Mouse (Mus musculus) testis, adult 2 months (tissue): ENCODE measurements at regions not wholly inside any gene's neighbourhood (a gene's known extent, or its start where the extent isn't known, plus 50 kb on each side); places are given as distances from the start of the nearest gene placed in this dataset.

ENCODE experiments used
- H3K27ac ChIP-seq: fragments of 200-500 bp; 2 replicates; pipeline ENCODE4 v1.5.1; 2012; ENCODE audit warnings: low read depth, low read length; ENCODE audit not compliant: control insufficient read depth, insufficient read depth
- H3K27me3 ChIP-seq: fragments of 200-500 bp; 2 replicates; pipeline ENCODE4 v1.6.1; 2012; ENCODE audit warnings: mild to moderate bottlenecking, low read length, moderate library complexity; ENCODE audit not compliant: control insufficient read depth, insufficient read depth
- H3K36me3 ChIP-seq: fragments of 200-500 bp; 2 replicates; pipeline ENCODE4 v1.6.1; 2012; ENCODE audit warnings: mild to moderate bottlenecking, low read length; ENCODE audit not compliant: control insufficient read depth, insufficient read depth
- H3K4me1 ChIP-seq: fragments of 200-500 bp; 2 replicates; pipeline ENCODE4 v1.6.1; 2012; ENCODE audit warnings: low read length; ENCODE audit not compliant: control insufficient read depth, insufficient read depth
- H3K4me3 ChIP-seq: fragments of 200-500 bp; 2 replicates; pipeline ENCODE4 v1.5.1; 2012; ENCODE audit warnings: low read depth, mild to moderate bottlenecking, low read length, moderate library complexity, mixed read lengths; ENCODE audit not compliant: control insufficient read depth
- CTCF ChIP-seq: fragments of 200-500 bp; IDR thresholded peaks from 2 replicates; pipeline ENCODE4 v1.5.1; 2012; ENCODE audit warnings: low read depth, mild to moderate bottlenecking, inconsistent platforms, low read length, moderate library complexity; ENCODE audit not compliant: control insufficient read depth, insufficient read depth, insufficient replicate concordance
- POLR2A ChIP-seq: fragments of 200-500 bp; IDR thresholded peaks from 2 replicates; pipeline ENCODE4 v1.6.1; 2012; ENCODE audit warnings: low read depth, mild to moderate bottlenecking, inconsistent platforms, low read length, moderate library complexity; ENCODE audit not compliant: control insufficient read depth

DNA sequence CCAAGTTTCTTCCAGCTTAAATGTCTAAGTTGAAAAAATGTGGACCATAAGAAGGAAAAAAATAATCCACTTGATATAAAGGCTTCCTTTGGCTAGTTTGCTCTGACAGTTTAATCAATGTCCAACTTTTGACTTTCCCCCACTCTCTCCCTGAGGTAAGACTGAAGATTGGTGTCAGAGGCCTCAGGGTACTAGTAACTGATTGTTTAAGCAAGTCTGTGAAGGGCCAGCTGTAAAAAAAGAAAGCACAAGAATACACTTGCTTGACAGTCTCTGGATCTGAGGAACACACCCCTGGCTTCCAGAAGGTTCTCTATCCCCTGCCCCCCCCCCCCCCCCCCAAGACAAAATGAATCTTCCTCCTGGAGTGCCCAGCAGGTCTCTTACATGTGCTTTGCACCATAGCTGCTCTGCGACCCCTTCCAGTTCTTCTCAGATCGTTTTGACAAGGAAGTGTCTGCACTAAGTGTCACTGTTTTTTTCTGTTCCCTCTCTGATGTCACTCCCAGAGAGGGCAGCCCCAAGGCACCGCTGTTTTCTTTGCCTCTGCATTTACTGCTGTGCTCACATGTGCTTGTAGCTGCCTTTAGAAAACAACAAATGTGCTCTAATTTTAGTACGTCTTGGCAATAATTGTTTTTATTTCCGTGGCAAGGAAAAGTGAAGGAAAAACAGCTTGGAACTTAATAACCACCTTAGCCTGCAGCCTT, 462.1 kb upstream of the Nr2f2 start:
- TF ChIP-seq POLR2A, result no peak
- no peak for TF ChIP-seq CTCF
- Histone ChIP-seq H3K4me3 (no peak overlapping the region), H3K36me3 (no peaks in the 10 kb centered on the region), H3K4me1 (no peaks in the 10 kb centered on the region), H3K27me3 (no peaks in the 10 kb centered on the region), H3K27ac (no peak overlapping the region)

DNA sequence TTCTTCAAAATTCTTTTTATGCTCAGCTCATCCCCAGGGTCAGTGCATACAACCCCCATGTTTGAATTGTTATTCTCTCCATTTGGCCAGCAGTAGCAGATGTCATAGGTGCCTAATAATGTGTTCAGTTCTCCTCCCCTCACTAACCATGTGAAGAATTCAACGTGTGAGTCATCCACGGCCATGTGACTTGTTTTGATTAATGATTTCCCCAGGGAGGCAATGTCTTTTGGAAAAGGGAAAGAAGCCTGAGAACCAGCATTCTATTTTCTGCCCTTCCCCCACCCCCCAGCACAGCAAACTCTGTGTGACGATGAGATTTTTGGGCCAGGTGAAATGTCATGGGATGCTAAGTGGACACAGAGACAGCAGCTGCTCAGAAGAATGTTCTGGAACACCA, 459.5 kb upstream of the Nr2f2 start:
- Histone ChIP-seq H3K4me3 (no peak overlapping the region), H3K27ac (no peak overlapping the region), H3K4me1 (no peaks in the 10 kb centered on the region), H3K36me3 (no peaks in the 10 kb centered on the region), H3K27me3 (no peaks in the 10 kb centered on the region)
- no peak for TF ChIP-seq CTCF
- no peak for TF ChIP-seq POLR2A

DNA sequence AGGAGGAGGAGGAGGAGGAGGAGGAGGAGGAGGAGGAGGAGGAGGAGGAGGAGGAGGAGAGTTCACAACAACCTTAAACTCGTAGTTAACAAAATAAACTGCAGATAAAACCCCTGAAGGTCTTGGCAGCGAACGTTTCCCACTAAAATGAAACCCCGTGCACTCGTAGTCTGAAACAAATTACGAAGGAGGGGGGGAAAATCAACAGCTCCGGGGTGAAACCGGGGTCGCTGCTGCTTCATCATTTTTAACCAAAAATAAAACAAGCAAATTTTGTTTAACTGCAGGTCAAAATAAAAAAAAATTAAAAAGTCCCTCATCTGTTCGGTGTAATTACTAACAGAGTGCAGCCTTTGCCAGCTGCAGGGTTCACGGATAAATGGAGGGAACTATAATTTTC, 456.5 kb upstream of the Nr2f2 start:
- H3K27ac ChIP-seq, result no peak overlapping the region
- peak overlapping the region; percentile 18 for H3K4me3 ChIP-seq

DNA sequence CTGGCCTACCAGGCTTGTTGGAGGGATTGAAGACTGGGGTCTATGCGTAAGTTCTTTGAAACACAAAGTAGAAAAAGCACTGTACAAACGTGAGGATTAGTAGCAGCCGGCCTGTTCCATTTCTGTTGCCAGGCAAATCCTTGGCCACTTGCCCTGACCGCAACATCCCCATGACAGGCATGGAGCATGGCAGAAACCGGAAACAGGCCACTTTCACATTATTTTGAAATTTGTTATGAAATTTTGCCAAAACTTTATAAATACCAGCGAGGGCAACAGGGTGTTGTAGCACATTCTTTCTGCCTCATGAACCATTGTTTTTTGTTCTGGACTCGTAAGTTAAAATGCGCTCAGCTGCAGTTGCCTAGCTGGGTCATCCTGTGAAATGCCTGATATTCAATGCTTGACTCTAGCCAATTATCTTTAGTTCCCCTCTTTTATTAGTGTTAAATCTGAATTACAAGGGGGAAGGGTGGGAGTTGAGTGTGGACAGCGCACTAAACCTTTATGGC, 455.8 kb upstream of the Nr2f2 start:
- H3K27ac ChIP-seq, result peak overlapping the region; percentile 67
- H3K36me3 ChIP-seq, result no peaks in the 10 kb centered on the region
- TF ChIP-seq POLR2A (no peak), CTCF (no peak)
- no peaks in the 10 kb centered on the region for H3K27me3 ChIP-seq
- H3K4me3 ChIP-seq, result peak overlapping the region; percentile 19
- no peaks in the 10 kb centered on the region for H3K4me1 ChIP-seq

More for the DNA sequence above, 456.5 kb upstream of the Nr2f2 start:
- no peak for TF ChIP-seq POLR2A
- no peak for TF ChIP-seq CTCF
- Histone ChIP-seq H3K27me3 (no peaks in the 10 kb centered on the region), H3K4me1 (no peaks in the 10 kb centered on the region), H3K36me3 (no peaks in the 10 kb centered on the region)

DNA sequence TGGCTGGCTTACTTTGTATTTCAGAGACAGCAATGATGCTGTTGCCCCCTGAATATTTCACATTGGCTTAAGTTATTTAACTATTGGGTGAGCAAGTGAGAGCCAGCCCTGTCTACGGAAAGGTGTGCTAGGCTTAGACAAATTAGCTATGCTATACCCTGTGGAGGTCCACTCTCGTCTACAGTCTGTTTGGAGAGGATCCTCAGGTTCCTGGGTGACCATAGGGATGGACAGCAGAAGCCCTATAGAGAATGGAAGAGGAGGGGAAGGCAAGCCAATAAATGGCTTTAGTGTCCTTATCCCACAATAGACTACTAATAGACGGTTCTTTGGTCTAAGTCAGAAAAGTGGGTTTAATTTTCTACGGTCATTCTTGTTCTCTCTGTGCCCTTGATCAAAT, 455.3 kb upstream of the Nr2f2 start:
- Histone ChIP-seq H3K27me3 (no peaks in the 10 kb centered on the region), H3K27ac (no peak overlapping the region), H3K4me3 (peak overlapping the region; percentile 3; the same call in 1 of the 2 replicates), H3K4me1 (no peaks in the 10 kb centered on the region), H3K36me3 (no peaks in the 10 kb centered on the region)
- TF ChIP-seq POLR2A (no peak), CTCF (no peak)

DNA sequence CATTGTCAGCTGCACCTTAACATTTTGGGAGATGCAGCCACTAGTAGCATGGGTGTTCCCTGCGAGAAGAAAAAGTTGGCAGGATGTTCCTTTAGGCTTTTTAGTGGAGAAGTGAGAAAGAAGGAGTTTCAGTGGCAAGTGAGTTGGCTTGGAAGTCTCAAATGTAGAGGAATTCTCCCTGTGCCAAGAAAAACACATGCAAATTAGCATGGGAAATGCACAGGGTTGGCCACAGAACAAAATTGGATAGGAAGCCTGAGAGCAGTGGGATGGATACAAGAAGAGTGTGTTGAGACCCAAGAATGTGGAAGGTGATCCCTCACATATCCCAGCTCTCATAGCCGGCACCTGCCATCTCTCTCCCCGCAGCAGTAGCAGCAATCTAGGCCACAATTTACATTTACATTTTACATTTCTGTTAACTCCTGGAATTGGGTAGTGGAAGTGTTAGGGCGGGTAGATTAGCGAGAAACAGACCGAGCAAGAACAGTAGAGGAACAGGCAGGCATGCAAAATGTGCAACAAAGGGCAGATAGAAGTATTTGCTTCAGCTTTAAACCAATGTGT, 450.9 kb upstream of the Nr2f2 start:
- Histone ChIP-seq H3K4me1 (no peaks in the 10 kb centered on the region), H3K27me3 (no peaks in the 10 kb centered on the region), H3K36me3 (no peaks in the 10 kb centered on the region), H3K4me3 (no peak overlapping the region), H3K27ac (no peak overlapping the region)
- no peak for TF ChIP-seq CTCF
- TF ChIP-seq POLR2A, result no peak

DNA sequence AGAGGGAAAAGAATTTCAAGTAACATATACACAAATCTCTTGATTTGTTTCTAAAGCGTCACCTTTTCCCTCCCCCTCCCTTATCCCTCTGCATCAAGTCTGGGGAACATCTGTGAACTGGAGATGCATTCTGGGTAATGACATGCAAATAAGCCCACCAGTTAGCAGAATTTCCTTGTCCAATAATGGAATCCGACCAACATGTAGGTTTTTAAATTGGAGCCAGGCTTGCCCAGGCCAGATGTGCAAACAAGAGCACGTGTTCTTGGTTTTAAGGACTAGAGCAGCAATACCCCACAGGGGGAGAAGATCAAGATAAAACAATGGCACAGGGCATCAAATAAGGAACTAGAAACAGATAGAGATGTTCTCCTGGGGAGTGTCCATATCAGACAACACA, 447.9 kb upstream of the Nr2f2 start:
- Histone ChIP-seq H3K27me3 (no peaks in the 10 kb centered on the region), H3K36me3 (no peaks in the 10 kb centered on the region), H3K4me3 (no peak overlapping the region), H3K27ac (no peak overlapping the region), H3K4me1 (peaks cover 6% of the 10 kb centered on the region)
- TF ChIP-seq POLR2A, result no peak
- no peak for TF ChIP-seq CTCF
